Mouse (Mus musculus) forebrain, embryonic 12.5 days (tissue): ENCODE data around the gene Ccdc36. TPM values are rescaled to one million over a fixed set of nuclear protein-coding genes. Genes with fewer than 3 reads are reported as not detected.

Source experiments
- ATAC-seq: fragments of 200-750 bp; cut with Nextera tagmentation; 2 replicates; pipeline ENCODE4 v1.8.0; 2017; ENCODE audit warnings: moderate TSS enrichment; ENCODE audit not compliant: low FRiP score
- H3K27ac ChIP-seq: fragments of 300-500 bp; sonication (generic); 2 replicates; pipeline ENCODE4 v1.5.1; 2016; ENCODE audit warnings: mild to moderate bottlenecking
- H3K27me3 ChIP-seq: fragments of 300-500 bp; sonication (generic); 2 replicates; pipeline ENCODE4 v1.6.1; 2016; ENCODE audit warnings: mild to moderate bottlenecking
- H3K36me3 ChIP-seq: fragments of 300-500 bp; sonication (generic); replicated peaks from 2 replicates; pipeline ENCODE4 v1.6.1; 2016; ENCODE audit warnings: mild to moderate bottlenecking
- H3K4me1 ChIP-seq: fragments of 300-500 bp; sonication (generic); 2 replicates; pipeline ENCODE4 v1.6.1; 2016
- H3K4me2 ChIP-seq: fragments of 300-500 bp; sonication (generic); 2 replicates; pipeline ENCODE4 v1.6.1; 2016; ENCODE audit warnings: mild to moderate bottlenecking, moderate library complexity
- H3K4me3 ChIP-seq: fragments of 300-500 bp; sonication (generic); replicated peaks from 2 replicates; pipeline ENCODE4 v1.5.1; 2016; ENCODE audit warnings: mild to moderate bottlenecking
- H3K9ac ChIP-seq: fragments of 300-500 bp; sonication (generic); 2 replicates; pipeline ENCODE4 v1.6.1; 2016; ENCODE audit warnings: mild to moderate bottlenecking
- H3K9me3 ChIP-seq: fragments of 300-500 bp; sonication (generic); 2 replicates; pipeline ENCODE4 v1.6.1; 2016
- WGBS: fragments of 180-500 bp; shearing (Covaris S2); methylation state at CpG from one replicate; pipeline ENCODE4 v1.1.7; 2016; 5-methylcytosine and 5-hydroxymethylcytosine counted together
- polyA plus RNA-seq: library from polyadenylated mRNA; unstranded; fragments of >200 nt; fragmentation: Nextera tagmentation; extraction: Ambion mirVana; gene quantifications from 2 replicates; pipeline ENCODE4 v1.2.1, GENCODE M21; 2016

The Ccdc36 gene
- polyA plus RNA-seq, 1 experiment from 2014 or later = 1.1 TPM

DNA sequence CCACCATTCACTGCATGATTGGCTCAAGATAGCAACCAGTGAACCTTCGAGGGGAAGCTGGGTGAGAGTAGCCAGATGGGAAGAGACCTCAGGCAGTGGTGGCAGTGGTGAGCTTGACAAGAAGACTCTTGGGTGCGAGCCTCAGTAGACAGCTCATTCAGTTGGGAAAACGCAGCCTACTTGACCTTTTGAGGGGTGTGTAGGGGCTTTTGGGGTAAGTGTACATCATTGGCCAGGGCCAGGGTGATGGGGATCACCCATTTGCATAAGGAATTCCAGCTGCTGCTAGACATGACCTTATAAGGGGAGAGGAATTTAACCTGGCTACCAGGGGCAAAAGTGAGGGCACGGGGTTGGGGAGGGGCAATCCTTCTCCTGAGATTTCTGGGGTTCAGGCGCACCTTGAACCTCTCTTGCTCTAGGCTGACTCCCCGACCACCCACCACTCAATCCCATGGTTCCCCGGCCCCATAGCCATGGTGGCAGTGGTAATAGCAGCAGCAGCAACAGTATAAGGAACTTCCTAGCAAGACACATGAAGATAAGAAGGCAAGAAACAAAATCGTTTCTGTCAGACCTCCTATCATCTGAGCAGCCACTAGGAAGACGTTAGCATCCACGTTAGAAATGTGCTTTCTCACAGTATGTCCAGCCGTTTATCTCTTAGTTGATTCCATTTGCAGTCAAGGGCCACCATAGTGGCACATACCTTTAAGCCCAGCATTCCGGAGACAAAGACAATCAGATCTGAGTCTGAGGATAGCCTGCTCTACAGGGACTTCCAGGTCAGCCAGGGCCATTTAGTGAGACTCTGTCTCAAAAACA is 27.7 kb upstream of the Ccdc36 start:
- Histone ChIP-seq H3K4me1 (peaks cover 23% of the 10 kb centered on the region), H3K9me3 (no peaks in the 10 kb centered on the region), H3K9ac (no peak overlapping the region), H3K4me3 (no peak overlapping the region), H3K36me3 (no peaks in the 10 kb centered on the region), H3K27ac (no peak overlapping the region), H3K4me2 (no peak overlapping the region), H3K27me3 (0 out of 2 replicates have a peak, but pooled peaks cover 11% of the 10 kb centered on the region)
- ATAC-seq = no peak
- 81% methylated on average over 12 of the region's 12 CpGs for WGBS

DNA sequence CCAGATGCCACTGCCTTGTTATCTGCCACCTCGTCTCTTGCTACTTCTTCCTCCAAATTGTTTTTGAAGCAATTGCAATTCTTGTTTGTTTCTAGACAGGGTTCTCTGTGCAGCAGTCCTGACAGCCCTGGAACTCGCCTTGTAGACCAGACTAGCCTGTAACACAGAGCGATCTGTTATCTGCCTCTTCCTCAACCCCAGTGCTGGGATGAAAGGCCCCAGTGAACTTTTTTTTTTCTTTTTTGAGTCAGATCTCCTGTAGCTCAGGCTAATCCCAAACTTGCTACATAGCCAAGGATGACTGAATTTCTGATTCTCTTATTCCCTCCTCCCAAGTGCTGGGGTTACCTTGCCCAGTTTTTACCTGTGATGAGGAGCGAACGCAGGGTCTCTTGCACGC is 26.1 kb upstream of the Ccdc36 start:
- Histone ChIP-seq H3K27ac (no peak overlapping the region), H3K27me3 (0 out of 2 replicates have a peak, but pooled peaks cover 10% of the 10 kb centered on the region), H3K9me3 (no peaks in the 10 kb centered on the region), H3K4me3 (no peak overlapping the region), H3K9ac (no peak overlapping the region), H3K4me2 (no peak overlapping the region), H3K36me3 (no peaks in the 10 kb centered on the region), H3K4me1 (peaks cover 37% of the 10 kb centered on the region)
- 86% methylated on average over 6 of the region's 6 CpGs for WGBS
- ATAC-seq = no peak

DNA sequence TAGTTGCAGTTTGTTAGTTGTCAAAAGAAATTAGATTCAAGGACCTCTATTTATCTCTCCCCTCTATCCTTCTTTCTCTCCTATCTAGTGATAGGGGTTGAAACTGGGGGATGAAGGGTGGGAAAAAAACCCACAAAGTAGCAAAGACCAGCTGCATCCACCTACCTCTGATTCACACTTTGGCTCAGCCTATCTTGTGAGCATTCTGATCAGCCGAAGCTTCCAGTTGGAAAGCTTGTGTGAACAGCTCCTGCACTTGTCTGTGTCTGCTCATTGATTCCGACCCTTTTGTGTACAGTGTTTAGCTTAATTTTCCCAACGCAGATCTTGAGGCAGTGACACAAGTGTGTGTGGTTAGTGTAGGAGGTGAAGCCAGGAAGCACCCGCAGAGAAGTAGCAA is 25.2 kb upstream of the Ccdc36 start:
- WGBS = 81% methylated on average over 4 of the region's 4 CpGs
- peak overlapping the region; percentile 84; the same call in 1 of the 2 replicates for H3K4me2 ChIP-seq
- H3K36me3 ChIP-seq = peaks cover 7% of the 10 kb centered on the region
- no peak overlapping the region for H3K9ac ChIP-seq
- no peaks in the 10 kb centered on the region for H3K9me3 ChIP-seq
- no peak overlapping the region for H3K27ac ChIP-seq
- H3K4me1 ChIP-seq = peaks cover 46% of the 10 kb centered on the region
- H3K27me3 ChIP-seq = 0 out of 2 replicates have a peak, but pooled peaks cover 3% of the 10 kb centered on the region
- ATAC-seq = no peak
- no peak overlapping the region for H3K4me3 ChIP-seq

DNA sequence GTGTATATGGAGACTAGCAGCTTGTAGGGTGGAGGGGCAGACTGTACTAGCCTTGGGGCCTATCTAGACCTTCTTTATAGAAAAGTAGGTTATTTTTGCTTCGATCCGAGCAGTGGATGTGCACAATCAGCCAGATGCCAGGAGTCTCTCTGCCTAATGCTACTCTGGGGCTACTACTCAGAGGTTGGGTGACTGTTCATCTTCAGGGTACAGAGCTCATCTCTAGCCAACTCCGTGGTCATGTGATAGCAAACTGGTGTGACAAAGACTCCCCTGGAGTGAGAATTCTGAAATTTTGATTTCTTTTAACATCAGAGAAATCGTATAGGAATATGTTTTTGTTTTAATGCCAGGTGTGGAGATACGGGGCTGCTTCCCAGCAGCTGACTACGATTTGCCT is 24.6 kb upstream of the Ccdc36 start:
- H3K9me3 ChIP-seq = no peaks in the 10 kb centered on the region
- ATAC-seq = peak; percentile 6; the same call in 1 of the 2 replicates
- H3K27ac ChIP-seq = peak overlapping the region; percentile 95
- H3K4me2 ChIP-seq = peak overlapping the region; percentile 84
- H3K27me3 ChIP-seq = 0 out of 2 replicates have a peak, but pooled peaks cover 3% of the 10 kb centered on the region
- H3K4me3 ChIP-seq = peak overlapping the region; percentile 53
- peaks cover 13% of the 10 kb centered on the region for H3K36me3 ChIP-seq
- H3K9ac ChIP-seq = peak overlapping the region; percentile 66; the same call in 1 of the 2 replicates
- 47% methylated on average over 6 of the region's 6 CpGs for WGBS
- peaks cover 46% of the 10 kb centered on the region for H3K4me1 ChIP-seq

DNA sequence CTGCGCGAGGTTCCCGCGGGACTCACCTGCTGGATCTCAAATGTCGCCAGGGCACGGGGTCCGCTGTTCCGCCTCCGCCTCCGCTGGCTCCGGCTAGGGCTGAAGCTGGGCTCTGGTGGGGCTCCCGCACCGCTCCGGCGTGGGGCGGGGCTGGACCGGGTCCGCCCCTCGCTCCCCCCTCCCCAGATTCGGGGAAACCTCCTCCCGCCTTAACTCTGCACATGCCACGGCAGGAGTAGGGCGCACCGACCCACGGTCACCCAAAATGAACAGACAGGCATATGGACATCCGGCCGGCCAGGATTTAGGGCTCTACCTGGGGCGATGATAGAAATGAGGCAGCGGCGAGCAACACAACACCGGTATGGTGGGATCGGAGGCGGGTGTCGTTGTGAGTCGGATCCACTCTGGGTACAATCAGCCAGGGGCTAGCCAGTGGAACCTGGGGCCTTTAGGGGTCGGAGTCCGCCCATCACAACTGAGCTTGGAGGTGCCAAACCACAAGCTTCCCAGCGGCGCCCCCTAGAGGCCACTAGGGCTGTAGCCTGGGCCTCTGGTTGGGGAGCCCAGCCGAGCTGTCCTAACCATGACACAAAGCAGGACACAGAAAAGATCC is 24.1 kb upstream of the Ccdc36 start:
- 0 out of 2 replicates have a peak, but pooled peaks cover 3% of the 10 kb centered on the region for H3K27me3 ChIP-seq

DNA sequence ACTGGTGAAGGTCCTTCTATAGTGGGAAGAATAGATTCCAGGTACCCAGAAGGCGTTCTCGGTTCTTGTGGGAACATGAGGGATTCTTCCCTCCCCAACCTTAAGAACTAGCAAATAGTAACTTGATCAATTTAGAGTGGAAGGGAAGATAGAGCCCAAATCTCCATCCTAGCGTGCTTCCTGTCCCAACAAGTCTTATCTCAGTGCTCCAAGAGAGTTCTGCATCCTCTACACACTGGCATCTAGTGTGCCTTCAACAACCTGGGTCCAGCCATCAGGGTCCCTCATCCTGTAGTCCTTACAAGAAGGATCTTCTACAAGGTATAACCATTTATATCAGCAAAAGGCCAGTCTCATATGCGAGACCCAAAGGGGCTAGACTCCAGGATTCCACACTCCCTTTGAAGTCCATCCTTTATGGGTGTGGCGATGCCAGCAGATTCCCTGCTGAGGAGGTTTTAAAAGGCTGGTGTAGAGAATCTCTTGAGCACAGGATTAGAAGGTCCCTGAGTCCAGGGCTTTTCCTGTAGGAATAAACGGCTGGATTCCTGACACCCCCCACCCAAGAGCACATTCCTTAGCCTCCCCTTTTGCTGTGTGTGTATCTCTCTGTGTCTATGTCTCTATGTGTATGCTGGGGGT is 23.4 kb upstream of the Ccdc36 start:
- H3K4me3 ChIP-seq = peak overlapping the region; percentile 53
- H3K27ac ChIP-seq = peak overlapping the region; percentile 95
- H3K4me2 ChIP-seq = peak overlapping the region; percentile 84
- ATAC-seq = no peak
- H3K27me3 ChIP-seq = 0 out of 2 replicates have a peak, but pooled peaks cover 3% of the 10 kb centered on the region
- H3K9me3 ChIP-seq = no peaks in the 10 kb centered on the region
- H3K4me1 ChIP-seq = peaks cover 46% of the 10 kb centered on the region
- H3K36me3 ChIP-seq = peaks cover 19% of the 10 kb centered on the region
- H3K9ac ChIP-seq = peak overlapping the region; percentile 66
- 46% methylated on average over 6 of the region's 6 CpGs for WGBS

More for the DNA sequence above, 24.1 kb upstream of the Ccdc36 start:
- H3K27ac ChIP-seq = peak overlapping the region; percentile 95
- H3K4me1 ChIP-seq = peaks cover 46% of the 10 kb centered on the region
- WGBS = under 1% methylated on average over 40 of the region's 40 CpGs
- H3K9ac ChIP-seq = peak overlapping the region; percentile 66
- ATAC-seq = peak; percentile 83
- peaks cover 18% of the 10 kb centered on the region for H3K36me3 ChIP-seq
- peak overlapping the region; percentile 84 for H3K4me2 ChIP-seq
- no peaks in the 10 kb centered on the region for H3K9me3 ChIP-seq
- H3K4me3 ChIP-seq = peak overlapping the region; percentile 53

DNA sequence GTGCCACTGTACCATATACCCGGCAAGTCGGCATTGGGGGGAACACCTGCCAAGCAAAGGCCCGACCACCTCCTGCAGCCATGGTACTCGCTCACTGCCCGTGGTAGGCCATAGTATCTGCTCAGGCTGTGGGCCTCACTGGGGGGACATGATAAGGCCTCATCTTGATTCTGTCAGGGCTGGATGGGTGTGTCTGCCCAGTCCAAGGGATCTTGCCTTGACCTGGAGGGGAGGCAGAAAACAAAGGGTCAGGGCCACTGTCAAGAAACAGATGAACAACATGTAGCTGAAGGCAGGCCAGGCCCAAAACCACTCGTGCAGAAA is 22.8 kb upstream of the Ccdc36 start:
- no peak for ATAC-seq
- H3K4me3 ChIP-seq = peak overlapping the region; percentile 53
- H3K36me3 ChIP-seq = peaks cover 19% of the 10 kb centered on the region
- WGBS = 88% methylated on average over 6 of the region's 6 CpGs
- H3K4me1 ChIP-seq = peaks cover 46% of the 10 kb centered on the region
- no peaks in the 10 kb centered on the region for H3K9me3 ChIP-seq
- peak overlapping the region; percentile 84 for H3K4me2 ChIP-seq
- peak overlapping the region; percentile 54; the same call in 1 of the 2 replicates for H3K9ac ChIP-seq
- peak overlapping the region; percentile 95 for H3K27ac ChIP-seq
- 0 out of 2 replicates have a peak, but pooled peaks cover 3% of the 10 kb centered on the region for H3K27me3 ChIP-seq

DNA sequence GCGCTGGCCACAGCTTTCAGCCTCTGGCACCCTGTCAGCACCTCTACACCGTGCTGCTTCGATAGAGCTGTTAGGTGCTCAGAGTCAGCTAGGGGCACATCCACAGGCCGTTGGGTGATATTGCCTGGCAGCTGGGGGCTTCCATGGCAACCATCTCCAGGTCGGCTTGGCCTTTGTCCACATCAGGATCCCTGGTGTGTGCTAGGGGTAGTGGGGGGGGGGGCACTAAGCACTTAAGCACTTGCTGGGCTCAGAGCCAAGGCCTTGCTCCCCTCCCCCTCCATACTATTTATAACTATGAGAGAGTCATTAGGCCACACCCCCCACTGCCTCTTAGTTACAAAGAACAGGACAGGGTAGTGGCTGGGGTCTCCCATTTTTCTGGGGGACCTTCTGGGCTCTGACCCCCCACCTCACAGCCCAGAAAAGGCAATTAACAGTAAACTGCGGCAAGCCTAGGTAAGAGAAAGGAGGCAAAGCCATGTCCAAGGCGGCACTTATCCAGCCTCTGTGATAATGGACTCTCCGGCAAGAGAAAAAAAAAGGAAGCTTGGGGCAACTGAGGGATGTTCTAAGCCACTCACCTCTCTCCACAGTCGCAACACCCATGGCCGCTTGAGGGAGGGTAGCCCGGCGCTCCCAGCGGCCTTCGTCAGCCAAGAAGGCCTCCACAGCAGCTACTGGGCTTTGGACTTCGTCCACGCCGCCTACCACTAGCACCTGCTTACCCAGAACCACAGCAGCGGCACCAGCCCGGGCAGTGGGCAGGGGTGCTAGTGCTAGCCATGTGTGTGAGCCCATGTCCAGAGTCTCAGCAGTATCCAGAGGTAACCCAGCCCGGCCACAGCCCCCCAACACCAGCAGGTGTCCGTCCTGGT is 22.2 kb upstream of the Ccdc36 start:
- H3K4me2 ChIP-seq = peak overlapping the region; percentile 84
- no peaks in the 10 kb centered on the region for H3K9me3 ChIP-seq
- WGBS = 55% methylated on average over 21 of the region's 21 CpGs
- peak overlapping the region; percentile 54 for H3K9ac ChIP-seq
- peaks cover 46% of the 10 kb centered on the region for H3K4me1 ChIP-seq
- peaks cover 19% of the 10 kb centered on the region for H3K36me3 ChIP-seq
- H3K4me3 ChIP-seq = peak overlapping the region; percentile 53
- ATAC-seq = peak; percentile 68
- H3K27me3 ChIP-seq = no peaks in the 10 kb centered on the region
- H3K27ac ChIP-seq = peak overlapping the region; percentile 95

DNA sequence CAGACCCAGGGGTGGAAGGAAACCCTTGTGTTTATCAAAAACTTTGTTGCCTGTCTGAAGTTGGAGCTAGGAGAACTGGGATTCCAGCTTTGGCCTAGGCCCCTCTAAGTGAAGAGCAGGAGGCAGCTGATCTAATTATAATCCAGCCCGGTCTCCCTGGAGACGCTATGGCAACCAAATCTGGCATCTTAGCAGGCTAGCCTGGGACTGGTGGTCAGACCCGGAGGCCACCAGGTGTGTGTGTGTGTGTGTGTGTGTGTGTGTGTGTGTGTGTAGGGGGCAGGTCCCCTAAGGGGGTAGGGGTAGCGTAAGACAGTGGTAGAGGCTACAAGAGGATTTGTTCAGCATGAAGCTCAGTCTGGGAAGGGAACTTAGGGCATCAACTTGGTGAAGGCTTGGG is 21.6 kb upstream of the Ccdc36 start:
- Histone ChIP-seq H3K27ac (peak overlapping the region; percentile 95), H3K4me1 (peaks cover 46% of the 10 kb centered on the region), H3K36me3 (peaks cover 19% of the 10 kb centered on the region), H3K27me3 (no peaks in the 10 kb centered on the region), H3K4me2 (peak overlapping the region; percentile 84), H3K9ac (peak overlapping the region; percentile 54), H3K9me3 (no peaks in the 10 kb centered on the region), H3K4me3 (peak overlapping the region; percentile 53)
- peak; percentile 77 for ATAC-seq
- WGBS = 11% methylated on average over 4 of the region's 4 CpGs

DNA sequence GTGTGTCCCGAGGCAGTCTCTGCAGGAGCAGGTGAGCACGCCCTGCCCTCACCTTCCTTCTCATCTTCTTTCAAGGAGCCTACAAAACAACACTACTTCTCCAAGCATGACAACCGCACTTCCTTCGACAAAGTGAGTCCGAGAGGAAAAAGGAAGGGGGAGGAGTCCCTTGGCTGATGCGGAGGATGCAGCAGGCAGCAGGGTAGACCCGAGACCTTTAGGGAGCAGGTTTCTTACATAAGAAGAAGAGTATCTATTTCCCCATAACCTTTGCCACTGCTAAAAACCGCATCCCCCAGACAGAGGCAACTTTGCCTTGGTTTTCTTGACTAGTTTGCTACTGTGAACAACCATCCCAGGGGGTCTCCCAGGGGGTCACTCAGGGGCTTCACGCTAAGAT is 16.8 kb upstream of the Ccdc36 start:
- Histone ChIP-seq H3K4me2 (no peak overlapping the region), H3K27me3 (no peaks in the 10 kb centered on the region), H3K9me3 (no peaks in the 10 kb centered on the region), H3K4me1 (peaks cover 16% of the 10 kb centered on the region), H3K4me3 (no peak overlapping the region), H3K9ac (no peak overlapping the region), H3K36me3 (peaks cover 19% of the 10 kb centered on the region), H3K27ac (no peak overlapping the region)
- ATAC-seq = no peak
- WGBS = 80% methylated on average over 9 of the region's 9 CpGs

DNA sequence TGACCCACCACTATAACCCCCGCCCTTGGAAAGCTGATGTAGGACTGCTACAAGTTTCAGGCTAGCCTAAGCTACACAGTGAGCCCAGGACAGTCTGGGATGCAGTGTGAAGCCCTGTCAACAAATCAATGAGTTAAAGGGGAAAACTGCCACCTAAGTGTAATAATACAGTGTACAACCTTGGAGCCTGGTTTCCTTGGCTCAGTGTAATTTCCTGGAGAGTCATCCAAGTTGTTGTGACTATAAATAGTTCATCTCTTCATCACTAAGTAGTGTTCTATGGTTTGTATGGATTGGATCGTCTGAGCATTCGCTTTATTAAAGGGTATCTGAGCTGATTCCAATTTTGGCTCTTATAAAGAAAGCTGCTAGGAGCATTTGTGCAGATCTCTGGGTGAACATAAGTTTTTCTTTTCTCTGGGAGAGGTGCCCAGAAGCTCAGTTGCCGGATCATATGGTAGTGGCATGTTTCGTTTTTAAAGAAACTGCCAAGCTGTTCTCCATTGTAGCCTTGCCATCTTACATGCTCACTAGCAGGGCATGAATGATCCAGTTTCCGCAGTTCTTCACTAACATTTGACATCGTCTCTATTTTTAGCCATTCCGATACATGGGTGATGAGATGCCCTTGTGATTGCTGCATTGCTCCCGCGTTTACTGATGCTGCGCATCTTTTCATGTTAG is 13.1 kb upstream of the Ccdc36 start:
- H3K4me2 ChIP-seq = no peak overlapping the region

More for the DNA sequence above, 13.1 kb upstream of the Ccdc36 start:
- Histone ChIP-seq H3K27ac (no peak overlapping the region), H3K4me3 (no peak overlapping the region), H3K36me3 (no peaks in the 10 kb centered on the region), H3K4me1 (no peaks in the 10 kb centered on the region), H3K9ac (no peak overlapping the region), H3K9me3 (no peaks in the 10 kb centered on the region), H3K27me3 (no peaks in the 10 kb centered on the region)
- WGBS = 91% methylated on average over 11 of the region's 11 CpGs
- ATAC-seq = no peak
